Mouse (Mus musculus) spleen, postnatal 14 days (tissue): ENCODE measurements around the gene Papss1.
"Not testable (repeated sequence)": the region's sequence is repeated elsewhere in the genome, so short reads cannot be mapped to it uniquely, and the experiment has no call there.

ENCODE experiments used
- DNase-seq, 2 experiments: peaks; one replicate each; pipeline ENCODE4 v3.0.0; 2021 to 2022; ENCODE audit warnings: low spot score in 2 of 2

The Papss1 gene

GRCm38 (mm10) chr3:131564430-131565256, at the start of gene Papss1:
Gene Papss1, plus strand, starts transcription at chr3:131564768.
- peak; percentile 98 for DNase-seq

- no peak for DNase-seq
These were observed 48.1 kb upstream of the Papss1 start for GRCm38 (mm10) chr3:131516332-131516999.

DNA sequence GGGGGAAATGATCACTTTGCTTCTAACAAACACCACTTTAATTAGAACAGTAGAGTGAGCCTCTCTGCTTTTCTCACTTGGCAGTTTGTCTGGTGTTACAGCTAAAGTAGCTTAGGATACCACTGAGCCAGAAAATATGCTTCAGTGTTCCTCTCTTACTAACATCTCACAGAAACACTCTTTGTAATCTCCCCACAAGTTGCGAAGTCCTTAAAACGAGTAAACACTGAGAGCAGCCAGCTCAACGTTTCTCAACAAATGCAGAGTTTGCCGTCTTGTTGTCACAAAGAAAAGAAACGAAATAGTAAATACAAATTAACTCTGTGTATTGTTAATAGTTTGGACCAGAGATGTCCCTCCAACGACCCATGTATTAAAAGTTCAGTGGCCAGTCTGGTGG, 46.8 kb upstream of the Papss1 start:
- DNase-seq, result no peak

DNA sequence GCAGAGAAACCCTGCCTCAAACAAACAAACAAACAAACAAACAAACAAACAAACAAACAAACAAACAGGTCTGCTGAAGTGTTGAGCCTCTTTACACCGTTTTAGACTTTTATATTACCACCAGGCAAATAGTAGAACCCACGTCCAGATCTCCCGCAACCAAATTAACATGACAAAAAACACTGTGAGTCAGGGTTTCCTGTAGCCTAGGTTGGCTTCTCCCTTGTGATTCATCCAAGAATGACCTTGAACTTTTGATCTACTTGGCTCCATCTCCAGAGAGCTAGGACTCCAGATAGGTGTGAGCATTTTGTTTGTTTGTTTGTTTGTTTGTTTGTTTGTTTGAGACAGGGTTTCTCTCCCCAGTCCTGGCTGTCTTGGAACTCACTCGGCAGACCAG, 43.4 kb upstream of the Papss1 start:
- DNase-seq, result no peak

- no peak for DNase-seq
These were observed 42.3 kb upstream of the Papss1 start for GRCm38 (mm10) chr3:131522243-131522642.

GRCm38 (mm10) chr3:131523749-131524148, 40.8 kb upstream of the Papss1 start:
- no peak for DNase-seq

GRCm38 (mm10) chr3:131524210-131524609, 40.4 kb upstream of the Papss1 start:
- no peak for DNase-seq

DNA sequence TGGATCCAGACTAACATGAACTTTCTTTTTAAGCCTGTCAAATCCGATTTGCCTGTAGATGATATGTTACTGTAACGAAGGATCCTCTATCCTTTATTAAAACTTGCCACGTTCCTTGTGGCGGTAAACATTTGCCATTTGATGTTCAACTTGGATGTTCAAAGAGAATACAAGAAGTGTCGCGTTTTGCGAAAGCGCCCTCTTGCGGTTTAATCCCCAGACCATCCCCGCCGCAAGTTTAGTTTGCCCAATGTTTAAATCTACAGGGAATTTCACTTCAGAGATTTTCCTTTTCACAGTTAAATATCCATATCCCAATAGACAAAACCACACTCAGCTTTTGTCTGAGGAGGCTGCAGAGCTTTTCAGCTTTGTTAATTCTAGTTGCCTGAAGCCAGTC, 39.8 kb upstream of the Papss1 start:
- DNase-seq, result no peak

DNA sequence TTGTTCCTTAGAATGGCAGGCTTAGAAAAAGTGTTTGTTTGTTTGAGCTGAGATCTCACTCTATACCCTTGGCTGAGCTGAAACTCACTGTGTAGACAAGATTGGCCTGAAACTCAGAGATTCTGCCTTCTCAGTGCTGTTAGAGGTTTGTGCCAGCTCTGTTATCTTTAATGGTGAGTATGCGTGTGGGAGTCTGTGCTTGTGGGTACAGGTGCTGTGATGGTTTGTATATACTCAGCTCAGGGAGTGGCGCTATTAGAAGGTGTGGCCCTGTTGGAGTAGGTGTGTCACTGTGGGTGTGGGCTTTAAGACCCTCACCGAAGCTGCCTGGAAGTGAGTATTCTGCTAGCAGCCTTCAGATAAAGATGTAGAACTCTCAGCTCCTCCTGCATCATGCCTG, 39.3 kb upstream of the Papss1 start:
- DNase-seq, result no peak

- DNase-seq, result no peak
These were observed 23.2 kb upstream of the Papss1 start for GRCm38 (mm10) chr3:131541244-131541942.

DNA sequence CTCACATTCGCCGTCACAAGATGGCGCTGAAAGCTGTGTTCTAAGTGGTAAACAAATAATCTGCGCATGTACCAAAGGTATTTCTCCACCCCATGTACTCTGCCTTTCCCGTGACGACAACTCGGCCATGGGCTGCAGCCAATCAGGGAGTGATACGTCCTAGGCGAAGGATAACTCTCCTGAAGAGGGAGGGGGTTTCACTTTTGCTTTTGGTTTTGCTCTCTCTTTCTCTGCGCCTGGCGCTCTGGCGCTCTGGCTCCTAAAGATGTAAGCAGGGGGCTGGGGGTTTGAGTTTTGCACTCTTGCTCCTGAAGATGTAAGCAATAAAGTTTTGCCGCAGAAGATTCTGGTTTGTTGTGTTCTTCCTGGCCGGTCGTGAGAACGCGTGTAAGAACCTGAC, 17.0 kb upstream of the Papss1 start:
- not testable (repeated sequence) for DNase-seq

GRCm38 (mm10) chr3:131550046-131550445, 14.5 kb upstream of the Papss1 start:
- DNase-seq, result no peak

- DNase-seq, result no peak
These were observed 12.0 kb upstream of the Papss1 start for GRCm38 (mm10) chr3:131552349-131553254.

DNA sequence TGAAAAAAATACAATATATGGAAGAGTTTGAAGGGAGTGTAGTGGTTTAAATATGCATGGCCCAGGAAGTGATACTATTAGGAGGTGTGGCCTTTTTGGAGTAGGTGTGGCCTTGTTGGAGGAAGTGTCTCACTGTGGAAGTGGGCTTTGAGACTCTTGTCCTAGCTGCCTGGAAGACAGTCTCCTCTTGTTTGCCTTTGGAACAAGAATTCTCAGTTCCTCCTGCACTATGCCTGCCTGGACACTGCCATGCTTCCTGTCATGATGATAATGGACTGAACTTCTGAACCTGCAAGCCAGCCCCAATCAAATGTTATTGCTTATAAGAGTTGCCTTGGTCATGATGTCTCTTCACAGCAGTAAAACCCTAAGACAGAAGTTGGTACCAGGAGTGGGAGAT, 8.8 kb upstream of the Papss1 start:
- no peak for DNase-seq

DNA sequence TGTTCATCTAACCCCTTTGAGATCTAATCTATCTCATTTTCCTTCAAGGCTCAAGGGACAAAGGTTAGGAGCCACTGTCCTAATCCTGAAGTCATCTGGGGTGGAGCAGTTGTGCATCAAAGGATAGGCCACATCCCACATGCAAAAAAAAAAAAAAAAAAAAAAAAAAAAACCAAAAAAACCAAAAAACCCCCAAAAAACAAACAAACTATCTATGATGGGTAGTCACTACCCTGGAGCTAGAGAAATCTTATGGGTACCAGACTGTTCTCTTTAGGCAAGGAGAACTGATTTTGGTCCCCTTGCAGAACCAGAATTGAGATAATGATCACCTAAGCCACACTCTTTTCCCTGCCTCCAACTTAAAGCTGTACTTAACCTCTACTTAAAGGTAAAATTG, 3.0 kb upstream of the Papss1 start:
- no peak for DNase-seq

GRCm38 (mm10) chr3:131565257-131565610, 666 bp downstream of the Papss1 start:
- no peak for DNase-seq

DNA sequence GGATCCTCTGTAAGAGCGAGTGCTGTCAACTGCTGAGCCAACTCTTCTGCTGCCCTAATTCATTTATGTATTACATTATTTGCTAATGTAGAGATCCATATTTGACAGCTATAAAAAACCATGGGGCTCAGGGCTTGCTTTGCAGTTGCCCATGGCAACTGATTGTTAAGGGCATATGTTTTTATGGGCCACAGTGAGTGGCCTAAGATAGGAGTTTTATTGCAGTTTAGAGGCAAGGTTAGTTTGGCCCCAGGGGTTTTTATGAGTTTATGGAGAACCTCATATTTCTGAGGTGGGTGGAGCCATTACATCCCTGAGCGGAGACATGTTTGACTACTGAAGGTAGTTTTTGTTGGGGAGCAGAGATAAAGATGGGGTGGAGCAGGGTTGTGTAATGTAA, 1.7 kb downstream of the Papss1 start:
- DNase-seq, result no peak

DNA sequence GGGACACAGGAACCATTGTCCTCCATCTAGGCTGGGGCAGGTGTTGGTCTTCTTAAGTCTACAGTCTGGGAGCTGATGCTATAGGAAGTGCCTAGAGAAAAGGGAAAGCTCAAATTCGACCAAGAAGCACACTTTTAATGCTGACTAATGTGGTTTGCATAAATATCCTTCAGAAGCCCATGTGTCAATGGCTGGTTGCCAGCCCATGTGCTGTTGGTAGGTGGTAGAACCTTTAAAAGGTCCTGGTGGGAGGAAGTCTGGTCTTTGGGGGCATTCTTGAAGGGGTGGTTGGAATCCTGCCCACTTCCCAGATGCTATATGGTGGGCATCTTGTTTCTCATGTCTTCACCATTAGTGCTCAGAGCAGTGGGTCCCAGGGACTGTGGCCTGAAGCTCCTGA, 5.9 kb downstream of the Papss1 start:
- DNase-seq, result no peak

- DNase-seq, result no peak
These were observed 9.0 kb downstream of the Papss1 start for GRCm38 (mm10) chr3:131573555-131573954.

GRCm38 (mm10) chr3:131578434-131579104, 14.0 kb downstream of the Papss1 start:
- no peak for DNase-seq

GRCm38 (mm10) chr3:131580040-131580439, 15.5 kb downstream of the Papss1 start:
- no peak for DNase-seq
